Mouse (Mus musculus): ENCODE data around the gene Gpt2. TPM values are rescaled to one million over a fixed set of nuclear protein-coding genes. Genes with fewer than 3 reads are reported as not detected.

Gene Gpt2
- polyA plus RNA-seq, 1 experiment: 34.2 TPM

GRCm38 (mm10) chr8:85528959-85529358, 36.6 kb downstream of the Gpt2 start:
- no peak for DNase-seq (ENCODE audit: low read depth)
- TF ChIP-seq CTCF (IDR thresholded peaks at IDR 0.05; ENCODE audit: borderline replicate concordance, extremely low read depth, insufficient read depth, insufficient read length): no peak

GRCm38 (mm10) chr8:85530717-85531116, 38.3 kb downstream of the Gpt2 start:
- DNase-seq (ENCODE audit: low read depth): no peak
- no peak for TF ChIP-seq POLR2A (IDR thresholded peaks at IDR 0.05; ENCODE audit: borderline replicate concordance, extremely low read depth, insufficient read depth, insufficient read length, poor library complexity, severe bottlenecking)
- no peak for TF ChIP-seq CTCF (IDR thresholded peaks at IDR 0.05; ENCODE audit: borderline replicate concordance, extremely low read depth, insufficient read depth, insufficient read length)

- DNase-seq (ENCODE audit: low read depth): no peak
- TF ChIP-seq POLR2A (IDR thresholded peaks at IDR 0.05; ENCODE audit: borderline replicate concordance, extremely low read depth, insufficient read depth, insufficient read length, poor library complexity, severe bottlenecking) (no peak), CTCF (IDR thresholded peaks at IDR 0.05; ENCODE audit: borderline replicate concordance, extremely low read depth, insufficient read depth, insufficient read length) (no peak)
Measured at GRCm38 (mm10) chr8:85531471-85531870, 39.1 kb downstream of the Gpt2 start.

GRCm38 (mm10) chr8:85532843-85533242, 40.5 kb downstream of the Gpt2 start:
- DNase-seq (ENCODE audit: low read depth): no peak
- TF ChIP-seq POLR2A (IDR thresholded peaks at IDR 0.05; ENCODE audit: borderline replicate concordance, extremely low read depth, insufficient read depth, insufficient read length, poor library complexity, severe bottlenecking) (no peak), CTCF (IDR thresholded peaks at IDR 0.05; ENCODE audit: borderline replicate concordance, extremely low read depth, insufficient read depth, insufficient read length) (no peak)

GRCm38 (mm10) chr8:85533434-85533833, 41.1 kb downstream of the Gpt2 start:
- TF ChIP-seq POLR2A (IDR thresholded peaks at IDR 0.05; ENCODE audit: borderline replicate concordance, extremely low read depth, insufficient read depth, insufficient read length, poor library complexity, severe bottlenecking): no peak
- TF ChIP-seq CTCF (IDR thresholded peaks at IDR 0.05; ENCODE audit: borderline replicate concordance, extremely low read depth, insufficient read depth, insufficient read length): no peak

GRCm38 (mm10) chr8:85534163-85534562, 41.8 kb downstream of the Gpt2 start:
- DNase-seq (ENCODE audit: low read depth): no peak
- no peak for TF ChIP-seq CTCF (IDR thresholded peaks at IDR 0.05; ENCODE audit: borderline replicate concordance, extremely low read depth, insufficient read depth, insufficient read length)
- TF ChIP-seq POLR2A (IDR thresholded peaks at IDR 0.05; ENCODE audit: borderline replicate concordance, extremely low read depth, insufficient read depth, insufficient read length, poor library complexity, severe bottlenecking): no peak

More at GRCm38 (mm10) chr8:85533434-85533833, 41.1 kb downstream of the Gpt2 start:
- DNase-seq (ENCODE audit: low read depth): no peak

- DNase-seq (ENCODE audit: low read depth): no peak
- TF ChIP-seq CTCF (IDR thresholded peaks at IDR 0.05; ENCODE audit: borderline replicate concordance, extremely low read depth, insufficient read depth, insufficient read length) (no peak), POLR2A (IDR thresholded peaks at IDR 0.05; ENCODE audit: borderline replicate concordance, extremely low read depth, insufficient read depth, insufficient read length, poor library complexity, severe bottlenecking) (no peak)
Measured at GRCm38 (mm10) chr8:85536332-85536731, 44.0 kb downstream of the Gpt2 start.

GRCm38 (mm10) chr8:85551934-85552333, 59.6 kb downstream of the Gpt2 start:
- TF ChIP-seq CTCF (IDR thresholded peaks at IDR 0.05; ENCODE audit: borderline replicate concordance, extremely low read depth, insufficient read depth, insufficient read length) (no peak), POLR2A (IDR thresholded peaks at IDR 0.05; ENCODE audit: borderline replicate concordance, extremely low read depth, insufficient read depth, insufficient read length, poor library complexity, severe bottlenecking) (no peak)
- DNase-seq (ENCODE audit: low read depth): no peak

GRCm38 (mm10) chr8:85554391-85555180, 62.2 kb downstream of the Gpt2 start:
- peak; percentile 50 for DNase-seq (ENCODE audit: low read depth)
- no peak for TF ChIP-seq POLR2A (IDR thresholded peaks at IDR 0.05; ENCODE audit: borderline replicate concordance, extremely low read depth, insufficient read depth, insufficient read length, poor library complexity, severe bottlenecking)
- TF ChIP-seq CTCF (IDR thresholded peaks at IDR 0.05; ENCODE audit: borderline replicate concordance, extremely low read depth, insufficient read depth, insufficient read length): no peak

- no peak for TF ChIP-seq CTCF (IDR thresholded peaks at IDR 0.05; ENCODE audit: borderline replicate concordance, extremely low read depth, insufficient read depth, insufficient read length)
- TF ChIP-seq POLR2A (IDR thresholded peaks at IDR 0.05; ENCODE audit: borderline replicate concordance, extremely low read depth, insufficient read depth, insufficient read length, poor library complexity, severe bottlenecking): peak; percentile 95
- peak; percentile 94 for DNase-seq (ENCODE audit: low read depth)
Measured at GRCm38 (mm10) chr8:85555181-85556145, 63.1 kb downstream of the Gpt2 start, which contains the start of gene Dnaja2. Gene Dnaja2, minus strand, starts transcription at chr8:85555344.

- TF ChIP-seq POLR2A (IDR thresholded peaks at IDR 0.05; ENCODE audit: borderline replicate concordance, extremely low read depth, insufficient read depth, insufficient read length, poor library complexity, severe bottlenecking) (no peak), CTCF (IDR thresholded peaks at IDR 0.05; ENCODE audit: borderline replicate concordance, extremely low read depth, insufficient read depth, insufficient read length) (no peak)
- no peak for DNase-seq (ENCODE audit: low read depth)
Measured at GRCm38 (mm10) chr8:85556986-85557600, 64.7 kb downstream of the Gpt2 start.

All from brain, embryonic 14.5 days (tissue).